Mouse (Mus musculus) ES-E14 (cell line): ENCODE measurements around the gene Olfr43. TPM values are rescaled to one million over a fixed set of nuclear protein-coding genes. Genes with fewer than 3 reads are reported as not detected.

Source experiments
- DNase-seq: peaks from one replicate; pipeline ENCODE4 v3.0.0-alpha.2; 2013; ENCODE audit warnings: low read depth, low spot score
- H3K27ac ChIP-seq: 2 replicates; pipeline ENCODE4 v1.5.1; 2012; ENCODE audit warnings: low read depth, mild to moderate bottlenecking, low read length, moderate library complexity, mixed read lengths; ENCODE audit not compliant: poor library complexity, insufficient read depth, severe bottlenecking
- H3K36me3 ChIP-seq: 2 replicates; pipeline ENCODE4 v1.6.1; 2012; ENCODE audit warnings: mild to moderate bottlenecking, low read length, moderate library complexity, mixed read lengths; ENCODE audit not compliant: control insufficient read depth, poor library complexity, insufficient read depth, severe bottlenecking
- H3K4me1 ChIP-seq, 2 experiments: fragments of 150-350 bp in 1 of 2; sonication (generic) in 1 of 2; 2 replicates each; pipeline ENCODE4 v1.6.1; 2012; ENCODE audit warnings: low read length in 2 of 2, mild to moderate bottlenecking in 1 of 2, mixed read lengths in 1 of 2; ENCODE audit not compliant: control insufficient read depth in 2 of 2, insufficient read depth in 2 of 2, poor library complexity in 1 of 2
- H3K4me3 ChIP-seq, 2 experiments: fragments of 150-350 bp in 1 of 2; sonication (generic) in 1 of 2; 2 replicates each; pipeline ENCODE4 v1.5.1; 2012; ENCODE audit warnings: low read length in 2 of 2, low read depth in 1 of 2, mild to moderate bottlenecking in 1 of 2, mixed read lengths in 1 of 2; ENCODE audit not compliant: insufficient read depth in 1 of 2, poor library complexity in 1 of 2, severe bottlenecking in 1 of 2
- H3K9ac ChIP-seq: 2 replicates; pipeline ENCODE4 v1.6.1; 2012; ENCODE audit warnings: low read depth, mild to moderate bottlenecking, low read length, mixed read lengths; ENCODE audit not compliant: poor library complexity, insufficient read depth, severe bottlenecking
- H3K9me3 ChIP-seq: fragments of 150-350 bp; sonication (generic); 2 replicates; pipeline ENCODE4 v1.6.1; 2012; ENCODE audit warnings: low read depth, mild to moderate bottlenecking, low read length; ENCODE audit not compliant: control insufficient read depth, insufficient read depth
- CHD2 ChIP-seq: IDR thresholded peaks from 2 replicates; pipeline ENCODE4 v1.6.1; 2014; ENCODE audit warnings: mild to moderate bottlenecking, low read depth, low read length, inconsistent platforms
- HCFC1 ChIP-seq: IDR thresholded peaks from 2 replicates; pipeline ENCODE4 v1.6.1; 2012; ENCODE audit warnings: low read length, inconsistent platforms, borderline replicate concordance; ENCODE audit not compliant: insufficient read depth
- MAFK ChIP-seq: IDR thresholded peaks from 2 replicates; pipeline ENCODE4 v1.6.1; 2014; ENCODE audit warnings: mild to moderate bottlenecking, low read depth, low read length, inconsistent platforms; ENCODE audit not compliant: insufficient read depth
- ZC3H11A ChIP-seq: IDR thresholded peaks from 2 replicates; pipeline ENCODE4 v1.6.1; 2012; ENCODE audit warnings: low read depth, mild to moderate bottlenecking, inconsistent platforms, low read length, borderline replicate concordance
- ZNF384 ChIP-seq: IDR thresholded peaks from 2 replicates; pipeline ENCODE4 v1.6.1; 2012; ENCODE audit warnings: low read depth, low read length, inconsistent platforms
- in situ Hi-C, 2 experiments: fragments of 600-800 bp; cut with MboI; formaldehyde crosslinking; loops; one replicate each; pipeline ENCODE4 v1.15.1; 2025; ENCODE audit warnings: low sequenced_read_pairs in 2 of 2, inconsistent platforms in 1 of 2; ENCODE audit not compliant: unreplicated experiment in 2 of 2
- total RNA-seq: library from RNA; depleted of rRNA; stranded (reverse); fragments of 300-350 nt; gene quantifications from 2 replicates; pipeline ENCODE4 v1.2.3, GENCODE M21; 2012; rRNA removed

Gene Olfr43
- not detected in 2 replicates for total RNA-seq

- TF ChIP-seq CHD2 (no peak), HCFC1 (no peak), ZC3H11A (no peak), MAFK (no peak), ZNF384 (no peak)
- Histone ChIP-seq H3K4me1 (no peaks in the 10 kb centered on the region), H3K9me3 (no peaks in the 10 kb centered on the region), H3K9ac (no peak within 1 kb of the TSS), H3K36me3 (no peaks in the 10 kb centered on the region), H3K4me3 (no peak within 1 kb of the TSS), H3K27ac (no peak within 1 kb of the TSS)
- in situ Hi-C loops = no loop called here
- no peak for DNase-seq
These were observed at the start of gene Olfr43 for GRCm38 (mm10) chr11:74211279-74211678. Gene Olfr43 (minus strand): TSS chr11:74211379.

- H3K27ac ChIP-seq = no peak within 1 kb of the TSS
- H3K4me1 ChIP-seq = no peaks in the 10 kb centered on the region
- no peak within 1 kb of the TSS for H3K4me3 ChIP-seq
- H3K36me3 ChIP-seq = no peaks in the 10 kb centered on the region
- TF ChIP-seq CHD2 (no peak), ZNF384 (no peak), MAFK (no peak), ZC3H11A (no peak), HCFC1 (no peak)
- no peaks in the 10 kb centered on the region for H3K9me3 ChIP-seq
- in situ Hi-C loops = no loop called here
- H3K9ac ChIP-seq = no peak within 1 kb of the TSS
- no peak for DNase-seq
These were observed 48.3 kb upstream of the Olfr43 start, which contains the start of gene Olfr406 for GRCm38 (mm10) chr11:74259508-74259907. Gene Olfr406 (plus strand): TSS chr11:74259808.

DNA sequence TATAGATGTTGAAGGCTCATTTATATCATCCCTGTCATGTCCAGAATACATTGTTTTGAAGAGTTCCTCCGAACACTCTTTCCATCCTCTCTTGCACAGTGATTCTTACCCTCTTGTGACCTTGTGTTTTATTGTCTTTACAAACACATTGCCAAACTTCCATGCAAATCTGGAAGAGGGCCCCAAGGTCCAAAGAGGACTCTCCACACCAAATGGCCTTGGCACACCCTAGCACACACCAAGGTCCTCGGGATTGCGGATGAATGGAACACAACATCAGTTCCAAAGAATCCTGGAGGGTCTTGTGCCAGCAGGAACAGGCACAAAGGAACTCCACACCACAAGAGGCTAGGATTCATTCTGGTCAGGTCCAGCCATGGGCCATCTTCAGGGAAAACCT, 30.0 kb upstream of the Olfr43 start:
- DNase-seq = no peak
- no peak overlapping the region for H3K4me3 ChIP-seq
- H3K36me3 ChIP-seq = no peaks in the 10 kb centered on the region
- TF ChIP-seq HCFC1 (no peak), MAFK (no peak), CHD2 (no peak), ZNF384 (no peak), ZC3H11A (no peak)
- no peaks in the 10 kb centered on the region for H3K9me3 ChIP-seq
- no peak overlapping the region for H3K27ac ChIP-seq
- H3K9ac ChIP-seq = no peak overlapping the region
- in situ Hi-C loops = no loop called here
- H3K4me1 ChIP-seq = no peaks in the 10 kb centered on the region

GRCm38 (mm10) chr11:74185949-74186348, 25.2 kb downstream of the Olfr43 start, which contains the start of gene Olfr403:
Gene Olfr403 (plus strand): TSS chr11:74186249.
- DNase-seq = no peak
- no peaks in the 10 kb centered on the region for H3K36me3 ChIP-seq
- no peaks in the 10 kb centered on the region for H3K9me3 ChIP-seq
- in situ Hi-C loops = no loop called here
- H3K4me3 ChIP-seq = no peak within 1 kb of the TSS
- no peak within 1 kb of the TSS for H3K27ac ChIP-seq
- H3K4me1 ChIP-seq = no peaks in the 10 kb centered on the region
- no peak within 1 kb of the TSS for H3K9ac ChIP-seq
- TF ChIP-seq CHD2 = no peak
- TF ChIP-seq ZNF384 = no peak
- TF ChIP-seq HCFC1 = no peak
- no peak for TF ChIP-seq MAFK
- TF ChIP-seq ZC3H11A = no peak

GRCm38 (mm10) chr11:74183745-74184144, 27.4 kb downstream of the Olfr43 start:
- in situ Hi-C loops = no loop called here
- H3K4me3 ChIP-seq = no peak overlapping the region
- H3K27ac ChIP-seq = no peak overlapping the region
- H3K4me1 ChIP-seq = no peaks in the 10 kb centered on the region
- no peak for DNase-seq
- TF ChIP-seq ZC3H11A (no peak), CHD2 (no peak), ZNF384 (no peak), MAFK (no peak)
- no peaks in the 10 kb centered on the region for H3K9me3 ChIP-seq
- H3K36me3 ChIP-seq = no peaks in the 10 kb centered on the region
- no peak overlapping the region for H3K9ac ChIP-seq
